Mouse (Mus musculus): ENCODE data around the gene Scarf1.

GRCm38 (mm10) chr11:75508904-75509303 is 4.4 kb upstream of the Scarf1 start:
- TF ChIP-seq CTCF (IDR thresholded peaks at IDR 0.05 in 2 of 3, conservative IDR thresholded peaks at IDR 0.05 in 1 of 3; ENCODE audit: control insufficient read depth in 1 of 3, insufficient read depth in 1 of 3, low read depth in 2 of 3, low read length in 3 of 3, poor library complexity in 1 of 3, severe bottlenecking in 1 of 3), result no peak
- no peak for TF ChIP-seq GATA1 (IDR thresholded peaks at IDR 0.05; ENCODE audit: low read depth, low read length)
- TF ChIP-seq MAX (IDR thresholded peaks at IDR 0.05; ENCODE audit: low read length), result no peak
- TF ChIP-seq EP300 (IDR thresholded peaks at IDR 0.05; ENCODE audit: low read depth in 1 of 2, low read length in 2 of 2), result no peak
- TF ChIP-seq RCOR1 (IDR thresholded peaks at IDR 0.05; ENCODE audit: low read depth, low read length), result no peak
- no peak for TF ChIP-seq CHD1 (IDR thresholded peaks at IDR 0.05; ENCODE audit: low read depth, low read length)
- no peak for TF ChIP-seq BHLHE40 (IDR thresholded peaks at IDR 0.05; ENCODE audit: borderline replicate concordance, low read depth, low read length)
- no peak; the same call in 1 of the 2 replicates for TF ChIP-seq TAL1 (IDR thresholded peaks at IDR 0.05; ENCODE audit: low read length)
- no peak for TF ChIP-seq ETS1 (IDR thresholded peaks at IDR 0.05; ENCODE audit: low read depth, low read length)
- TF ChIP-seq ZC3H11A (IDR thresholded peaks at IDR 0.05; ENCODE audit: low read depth, low read length), result no peak
- no peak for TF ChIP-seq NRF1 (IDR thresholded peaks at IDR 0.05; ENCODE audit: insufficient read depth, low read depth, low read length, poor library complexity, severe bottlenecking)
- no peak for TF ChIP-seq MYB (IDR thresholded peaks at IDR 0.05; ENCODE audit: low read depth, low read length)
- no peak for TF ChIP-seq TBP (IDR thresholded peaks at IDR 0.05; ENCODE audit: low read depth, low read length)

Data from MEL (cell line).